Mouse (Mus musculus) Muller cell, postnatal 12 days (primary cell): ENCODE data around the gene Hsd17b2.

Source experiments
- DNase-seq: peaks from one replicate; pipeline ENCODE4 v3.0.0-alpha.2; 2015; ENCODE audit errors: inconsistent ontology term

The Hsd17b2 gene

GRCm38 (mm10) chr8:117772126-117772525 is 70.4 kb downstream of the Hsd17b2 start:
- DNase-seq: no peak

DNA sequence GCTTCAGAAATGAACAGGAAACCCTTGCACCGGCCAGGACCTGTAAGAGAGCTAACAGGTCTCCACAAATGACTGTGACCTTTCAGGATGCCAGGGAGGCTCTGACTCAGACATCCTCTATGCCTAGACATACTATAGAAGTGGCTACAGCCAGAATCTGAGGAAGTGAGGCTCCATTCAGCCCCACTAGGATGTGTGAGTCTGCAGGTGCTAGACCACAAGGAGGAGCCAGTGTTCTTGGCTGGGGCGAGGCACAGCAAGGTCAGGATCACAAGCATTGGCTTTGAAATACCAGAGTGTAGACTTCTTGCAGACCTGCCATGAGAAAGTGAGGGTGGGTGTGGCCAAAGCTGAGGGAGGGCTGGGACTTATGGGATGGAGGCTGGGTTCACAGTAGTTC is 70.9 kb downstream of the Hsd17b2 start:
- DNase-seq: peak; percentile 35

DNA sequence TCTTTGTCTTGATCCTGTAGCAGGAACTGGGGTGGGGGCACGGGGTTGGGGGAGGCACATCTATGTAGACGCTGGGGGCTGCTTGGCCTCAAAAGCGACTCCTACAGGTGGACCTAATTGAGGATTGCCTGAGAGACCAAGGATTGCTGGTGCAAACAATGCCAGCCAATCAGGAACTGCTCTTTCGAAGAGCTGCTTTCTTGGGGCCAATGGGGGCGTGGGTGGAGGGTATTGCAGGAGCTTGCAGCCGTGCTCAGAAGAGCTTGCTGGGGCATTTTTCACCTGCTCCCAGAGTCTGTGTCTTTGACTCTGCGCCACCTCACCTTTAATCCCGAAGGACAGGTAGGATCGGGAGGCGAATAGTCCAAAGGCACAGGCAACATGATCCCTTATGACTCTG is 73.9 kb downstream of the Hsd17b2 start:
- DNase-seq: no peak

DNA sequence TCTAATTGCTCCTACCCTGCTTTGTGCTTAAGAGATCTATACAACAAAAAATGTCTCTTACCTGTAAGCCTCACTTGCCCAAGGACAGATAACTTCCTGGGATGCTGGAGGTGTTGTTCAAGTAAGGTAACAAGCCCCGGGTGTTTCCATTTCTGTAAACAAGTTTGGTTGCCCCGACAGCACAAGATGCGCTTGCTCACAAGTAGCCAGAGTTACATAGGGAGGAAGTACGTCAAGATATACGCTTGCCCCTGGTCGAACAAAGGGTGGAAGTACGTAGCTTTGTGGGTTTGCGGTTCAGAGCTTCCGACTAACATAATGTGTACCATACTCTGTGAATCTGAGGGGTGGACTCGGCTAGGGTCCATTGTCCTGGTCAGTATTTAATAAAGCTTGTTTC is 74.4 kb downstream of the Hsd17b2 start:
- DNase-seq: no peak

DNA sequence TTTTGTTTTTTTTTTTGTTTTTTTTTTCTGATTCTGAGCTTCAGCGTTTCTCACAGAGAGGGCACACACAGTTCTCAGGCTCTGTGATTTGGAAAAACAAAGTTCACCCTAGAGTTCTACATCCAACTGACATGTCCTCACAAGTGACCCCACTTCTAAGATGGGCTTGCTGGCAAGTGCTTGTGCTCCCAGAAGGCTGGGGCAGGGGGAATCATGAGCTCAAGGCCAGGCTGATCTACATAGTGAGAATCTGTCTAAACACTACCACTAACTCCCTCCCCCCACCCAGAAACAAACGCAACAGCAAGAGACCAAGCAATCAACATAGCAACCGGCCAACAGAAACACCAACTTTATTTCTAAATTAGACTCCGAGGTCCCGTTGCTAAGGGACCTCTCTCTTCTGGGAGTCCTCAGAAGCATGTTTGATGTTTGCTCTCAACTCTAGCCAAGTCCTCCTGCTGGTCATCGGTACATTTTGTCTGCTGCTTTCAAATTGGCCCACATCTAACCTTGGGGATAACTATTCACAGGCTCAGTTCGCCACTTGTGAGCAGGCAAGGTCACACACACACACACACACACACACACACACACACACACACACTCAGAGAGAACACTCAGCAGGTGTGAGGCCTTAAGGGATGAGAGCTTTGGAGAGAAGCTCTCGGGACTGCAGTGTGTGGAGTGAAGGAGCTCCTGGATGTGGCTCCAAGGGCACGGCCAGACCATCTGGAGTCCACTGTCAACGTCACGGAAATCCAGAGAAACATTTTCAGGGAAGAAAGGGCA is 77.0 kb downstream of the Hsd17b2 start:
- DNase-seq: no peak

GRCm38 (mm10) chr8:117779344-117779743 is 77.6 kb downstream of the Hsd17b2 start:
- DNase-seq: peak; percentile 30

GRCm38 (mm10) chr8:117781375-117782129 is 79.8 kb downstream of the Hsd17b2 start:
- no peak for DNase-seq

- no peak for DNase-seq
Observed at GRCm38 (mm10) chr8:117783021-117783420, 81.3 kb downstream of the Hsd17b2 start.

GRCm38 (mm10) chr8:117786428-117786827 is 84.7 kb downstream of the Hsd17b2 start:
- DNase-seq: no peak

GRCm38 (mm10) chr8:117792616-117793144 is 91.0 kb downstream of the Hsd17b2 start:
- DNase-seq: no peak

- DNase-seq: no peak
Observed at GRCm38 (mm10) chr8:117794581-117794980, 92.9 kb downstream of the Hsd17b2 start.

DNA sequence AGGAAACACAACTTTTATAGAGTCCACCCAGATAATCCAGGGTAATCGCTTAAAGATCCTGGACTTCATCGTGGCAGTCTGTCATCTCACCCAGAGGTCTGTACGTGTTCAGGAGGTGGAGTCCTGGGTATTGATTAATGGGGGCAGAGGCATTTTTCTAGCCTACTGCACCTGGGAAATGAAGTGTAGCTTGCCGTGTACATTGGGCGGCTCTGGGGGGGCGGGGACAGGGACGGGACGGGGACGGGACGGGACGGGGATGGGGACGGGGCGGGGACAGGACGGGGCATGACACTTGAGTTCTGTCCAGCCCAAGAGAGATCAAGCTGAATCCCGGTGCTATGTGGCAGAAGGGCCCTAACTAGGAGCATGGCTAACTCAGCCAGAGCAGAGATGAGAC is 94.8 kb downstream of the Hsd17b2 start:
- DNase-seq: no peak

- DNase-seq: no peak
Observed at GRCm38 (mm10) chr8:117798066-117798465, 96.4 kb downstream of the Hsd17b2 start.

- DNase-seq: peak; percentile 99
Observed at GRCm38 (mm10) chr8:117801443-117802298, 100.0 kb downstream of the Hsd17b2 start, which contains the start of gene Mphosph6. Mphosph6 (minus strand) TSS chr8:117801943.

GRCm38 (mm10) chr8:117802299-117802689 is 100.6 kb downstream of the Hsd17b2 start:
- DNase-seq: no peak

DNA sequence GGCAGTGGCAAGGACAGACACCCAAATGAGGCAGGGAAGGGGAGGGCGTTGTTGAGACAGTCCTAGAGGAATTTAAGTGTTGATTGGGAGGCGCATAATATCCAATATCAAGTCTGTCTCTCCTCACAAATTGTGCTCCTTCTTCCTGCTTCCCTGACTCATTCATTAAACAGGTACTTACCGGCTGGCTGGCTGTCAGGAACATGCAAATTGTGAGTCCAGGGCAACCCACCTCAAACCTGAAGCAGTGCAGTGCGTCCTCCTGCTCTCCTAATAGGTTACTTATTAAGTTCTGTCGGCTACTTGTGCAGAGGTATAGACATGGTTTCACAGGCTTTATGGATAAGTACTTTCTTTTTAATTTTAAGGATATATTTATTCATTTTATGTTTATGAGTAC is 103.7 kb downstream of the Hsd17b2 start:
- no peak for DNase-seq
